Mouse (Mus musculus) forebrain, embryonic 15.5 days (tissue): Measurements from ENCODE around the gene Camkv. TPM values are rescaled to one million over a fixed set of nuclear protein-coding genes. Genes with fewer than 3 reads are reported as not detected.

Experiments used
- ATAC-seq: fragments of 200-750 bp; cut with Nextera tagmentation; replicated peaks from 2 replicates; pipeline ENCODE4 v1.8.0; 2017; ENCODE audit warnings: mild to moderate bottlenecking, moderate TSS enrichment, moderate library complexity
- H3K27ac ChIP-seq: fragments of 300-500 bp; sonication (generic); replicated peaks from 2 replicates; pipeline ENCODE4 v1.5.1; 2015; ENCODE audit warnings: mild to moderate bottlenecking, inconsistent platforms
- H3K27me3 ChIP-seq: fragments of 300-500 bp; sonication (generic); 2 replicates; pipeline ENCODE4 v1.6.1; 2015; ENCODE audit warnings: inconsistent platforms
- H3K36me3 ChIP-seq: fragments of 300-500 bp; sonication (generic); 2 replicates; pipeline ENCODE4 v1.6.1; 2015; ENCODE audit warnings: mild to moderate bottlenecking, inconsistent platforms
- H3K4me1 ChIP-seq: fragments of 300-500 bp; sonication (generic); 2 replicates; pipeline ENCODE4 v1.6.1; 2015; ENCODE audit warnings: inconsistent platforms
- H3K4me2 ChIP-seq: fragments of 300-500 bp; sonication (generic); replicated peaks from 2 replicates; pipeline ENCODE4 v1.6.1; 2015; ENCODE audit warnings: mild to moderate bottlenecking, inconsistent platforms
- H3K4me3 ChIP-seq: fragments of 300-500 bp; sonication (generic); 2 replicates; pipeline ENCODE4 v1.5.1; 2015; ENCODE audit warnings: mild to moderate bottlenecking, inconsistent platforms
- H3K9ac ChIP-seq: fragments of 300-500 bp; sonication (generic); replicated peaks from 2 replicates; pipeline ENCODE4 v1.6.1; 2015; ENCODE audit warnings: mild to moderate bottlenecking, inconsistent platforms
- H3K9me3 ChIP-seq: fragments of 300-500 bp; sonication (generic); 2 replicates; pipeline ENCODE4 v1.6.1; 2016; ENCODE audit warnings: inconsistent platforms
- WGBS: fragments of 180-500 bp; shearing (Covaris S2); methylation state at CpG from one replicate; pipeline ENCODE4 v1.1.7; 2015; ENCODE audit warnings: mixed read lengths; 5-methylcytosine and 5-hydroxymethylcytosine counted together
- polyA plus RNA-seq: library from polyadenylated mRNA; unstranded; fragments of >200 nt; fragmentation: Nextera tagmentation; extraction: Ambion mirVana; gene quantifications from 2 replicates; pipeline ENCODE4 v1.2.1, GENCODE M21; 2015

Camkv gene
- polyA plus RNA-seq, 1 experiment from 2014 or later: 83.4 TPM

GRCm38 (mm10) chr9:107926920-107927420 lies 8.5 kb upstream of the Camkv start:
- 57% methylated on average over 9 of the region's 9 CpGs for WGBS
- no peaks in the 10 kb centered on the region for H3K27me3 ChIP-seq

GRCm38 (mm10) chr9:107927749-107928148 lies 7.7 kb upstream of the Camkv start:
- no peaks in the 10 kb centered on the region for H3K27me3 ChIP-seq
- no peaks in the 10 kb centered on the region for H3K9me3 ChIP-seq
- no peak overlapping the region for H3K4me3 ChIP-seq
- no peak overlapping the region for H3K9ac ChIP-seq
- peaks cover 17% of the 10 kb centered on the region for H3K4me1 ChIP-seq
- H3K4me2 ChIP-seq: no peak overlapping the region
- peak; percentile 48; the same call in 1 of the 2 replicates for ATAC-seq
- WGBS: 50% methylated on average over 5 of the region's 5 CpGs
- no peaks in the 10 kb centered on the region for H3K36me3 ChIP-seq
- peak overlapping the region; percentile 4; the same call in 1 of the 2 replicates for H3K27ac ChIP-seq

More at GRCm38 (mm10) chr9:107926920-107927420, 8.5 kb upstream of the Camkv start:
- no peak overlapping the region for H3K27ac ChIP-seq
- H3K9me3 ChIP-seq: no peaks in the 10 kb centered on the region
- H3K9ac ChIP-seq: no peak overlapping the region
- peaks cover 17% of the 10 kb centered on the region for H3K4me1 ChIP-seq
- no peak overlapping the region for H3K4me2 ChIP-seq
- no peaks in the 10 kb centered on the region for H3K36me3 ChIP-seq
- no peak overlapping the region for H3K4me3 ChIP-seq
- no peak for ATAC-seq

- Histone ChIP-seq H3K9me3 (no peaks in the 10 kb centered on the region), H3K9ac (no peak within 1 kb of the TSS), H3K4me1 (peaks cover 17% of the 10 kb centered on the region), H3K27ac (peak within 1 kb of the TSS; percentile 4; the same call in 1 of the 2 replicates), H3K4me2 (no peak within 1 kb of the TSS), H3K4me3 (no peak within 1 kb of the TSS), H3K27me3 (no peaks in the 10 kb centered on the region), H3K36me3 (no peaks in the 10 kb centered on the region)
- ATAC-seq: no peak
- 86% methylated on average over 3 of the region's 3 CpGs for WGBS
Measured at GRCm38 (mm10) chr9:107928169-107928568, 7.3 kb upstream of the Camkv start, which contains the start of gene Actl11. Actl11 (plus strand) TSS chr9:107928469.

- Histone ChIP-seq H3K9ac (no peak overlapping the region), H3K4me1 (peaks cover 27% of the 10 kb centered on the region), H3K9me3 (no peaks in the 10 kb centered on the region), H3K4me3 (no peak overlapping the region), H3K4me2 (no peak overlapping the region), H3K27ac (no peak overlapping the region), H3K27me3 (no peaks in the 10 kb centered on the region), H3K36me3 (no peaks in the 10 kb centered on the region)
- no peak for ATAC-seq
- 57% methylated on average over 4 of the region's 4 CpGs for WGBS
Measured at GRCm38 (mm10) chr9:107932221-107932620, 3.3 kb upstream of the Camkv start.

- Histone ChIP-seq H3K4me3 (no peak overlapping the region), H3K4me2 (no peak overlapping the region), H3K4me1 (peaks cover 22% of the 10 kb centered on the region), H3K9me3 (no peaks in the 10 kb centered on the region), H3K27ac (no peak overlapping the region), H3K27me3 (no peaks in the 10 kb centered on the region), H3K36me3 (no peaks in the 10 kb centered on the region), H3K9ac (no peak overlapping the region)
- 80% methylated on average over 11 of the region's 11 CpGs for WGBS
- ATAC-seq: no peak
Measured at GRCm38 (mm10) chr9:107934146-107934545, 1.3 kb upstream of the Camkv start.

- Histone ChIP-seq H3K4me2 (peak overlapping the region; percentile 65), H3K27me3 (no peaks in the 10 kb centered on the region), H3K4me3 (peak overlapping the region; percentile 53), H3K36me3 (no peaks in the 10 kb centered on the region), H3K27ac (no peak overlapping the region), H3K9me3 (no peaks in the 10 kb centered on the region), H3K9ac (peak overlapping the region; percentile 55), H3K4me1 (peaks cover 22% of the 10 kb centered on the region)
- under 1% methylated on average over 41 of the region's 41 CpGs for WGBS
- peak; percentile 62 for ATAC-seq
Measured at GRCm38 (mm10) chr9:107935790-107936214, 328 bp downstream of the Camkv start.

GRCm38 (mm10) chr9:107936215-107936822 lies 845 bp downstream of the Camkv start:
- Histone ChIP-seq H3K27me3 (no peaks in the 10 kb centered on the region), H3K27ac (no peak overlapping the region), H3K9ac (peak overlapping the region; percentile 55), H3K4me2 (peak overlapping the region; percentile 65), H3K4me1 (peaks cover 22% of the 10 kb centered on the region), H3K9me3 (no peaks in the 10 kb centered on the region), H3K4me3 (peak overlapping the region; percentile 53), H3K36me3 (no peaks in the 10 kb centered on the region)
- under 1% methylated on average over 29 of the region's 29 CpGs for WGBS
- peak; percentile 48 for ATAC-seq

GRCm38 (mm10) chr9:107936831-107937230 lies 1.4 kb downstream of the Camkv start:
- Histone ChIP-seq H3K27me3 (no peaks in the 10 kb centered on the region), H3K36me3 (no peaks in the 10 kb centered on the region), H3K9ac (peak overlapping the region; percentile 55), H3K4me2 (peak overlapping the region; percentile 65), H3K27ac (no peak overlapping the region), H3K4me1 (peaks cover 22% of the 10 kb centered on the region), H3K4me3 (peak overlapping the region; percentile 53), H3K9me3 (no peaks in the 10 kb centered on the region)
- 7% methylated on average over 3 of the region's 3 CpGs for WGBS
- no peak for ATAC-seq

- ATAC-seq: no peak
- H3K9ac ChIP-seq: no peak overlapping the region
- H3K4me2 ChIP-seq: no peak overlapping the region
- no peak overlapping the region for H3K4me3 ChIP-seq
- H3K36me3 ChIP-seq: no peaks in the 10 kb centered on the region
- 87% methylated on average over 31 of the region's 31 CpGs for WGBS
- H3K27ac ChIP-seq: no peak overlapping the region
- no peaks in the 10 kb centered on the region for H3K9me3 ChIP-seq
- peaks cover 17% of the 10 kb centered on the region for H3K4me1 ChIP-seq
- no peaks in the 10 kb centered on the region for H3K27me3 ChIP-seq
Measured at GRCm38 (mm10) chr9:107947241-107948194, 12.0 kb downstream of the Camkv start.

- H3K4me1 ChIP-seq: peaks cover 17% of the 10 kb centered on the region
- no peak overlapping the region for H3K27ac ChIP-seq
- WGBS: 86% methylated on average over 13 of the region's 13 CpGs
- no peak overlapping the region for H3K9ac ChIP-seq
- no peaks in the 10 kb centered on the region for H3K36me3 ChIP-seq
- no peaks in the 10 kb centered on the region for H3K9me3 ChIP-seq
- no peak for ATAC-seq
- H3K4me3 ChIP-seq: no peak overlapping the region
- no peak overlapping the region for H3K4me2 ChIP-seq
- no peaks in the 10 kb centered on the region for H3K27me3 ChIP-seq
Measured at GRCm38 (mm10) chr9:107949184-107949921, 13.9 kb downstream of the Camkv start.

GRCm38 (mm10) chr9:107949922-107950235 lies 14.4 kb downstream of the Camkv start, which contains the start of gene Traip:
Traip (plus strand) TSS chr9:107950136.
- peaks cover 17% of the 10 kb centered on the region for H3K4me1 ChIP-seq
- 91% methylated on average over 10 of the region's 10 CpGs for WGBS
- peak within 1 kb of the TSS; percentile 65 for H3K4me2 ChIP-seq
- H3K9ac ChIP-seq: peak within 1 kb of the TSS; percentile 59
- ATAC-seq: no peak
- no peaks in the 10 kb centered on the region for H3K9me3 ChIP-seq
- no peaks in the 10 kb centered on the region for H3K36me3 ChIP-seq
- peak within 1 kb of the TSS; percentile 67 for H3K4me3 ChIP-seq
- H3K27me3 ChIP-seq: no peaks in the 10 kb centered on the region
- peak within 1 kb of the TSS; percentile 89 for H3K27ac ChIP-seq
